Mouse (Mus musculus) kidney, postnatal 14 days (tissue): Measurements from ENCODE around the gene Gapt.
A peak's percentile ranks its signal among the peaks of the same experiment; 100 is the strongest.
"Not testable (repeated sequence)": the region's sequence is repeated elsewhere in the genome, so short reads cannot be mapped to it uniquely, and the experiment has no call there.

Experiments used
- DNase-seq: peaks from one replicate; pipeline ENCODE4 v3.0.0; 2022; ENCODE audit warnings: mixed read lengths

Gapt gene

GRCm38 (mm10) chr13:110356941-110357340 lies at the start of gene Gapt:
TSS of gene Gapt (minus strand) at chr13:110357199.
- DNase-seq: no peak

GRCm38 (mm10) chr13:110406152-110406551 lies 49.2 kb upstream of the Gapt start:
- peak; percentile 60 for DNase-seq

GRCm38 (mm10) chr13:110404686-110405085 lies 47.7 kb upstream of the Gapt start:
- not testable (repeated sequence) for DNase-seq

GRCm38 (mm10) chr13:110404059-110404458 lies 47.1 kb upstream of the Gapt start:
- no peak for DNase-seq

- DNase-seq: no peak
Observed at GRCm38 (mm10) chr13:110401877-110402276, 44.9 kb upstream of the Gapt start.

GRCm38 (mm10) chr13:110401443-110401842 lies 44.4 kb upstream of the Gapt start:
- no peak for DNase-seq

GRCm38 (mm10) chr13:110398513-110399270 lies 41.7 kb upstream of the Gapt start:
- peak; percentile 32 for DNase-seq

- DNase-seq: no peak
Observed at GRCm38 (mm10) chr13:110397750-110398149, 40.8 kb upstream of the Gapt start.

- DNase-seq: peak; percentile 21
Observed at GRCm38 (mm10) chr13:110395916-110396685, 39.1 kb upstream of the Gapt start.

GRCm38 (mm10) chr13:110395179-110395794 lies 38.3 kb upstream of the Gapt start:
- no peak for DNase-seq

- DNase-seq: peak; percentile 96
Observed at GRCm38 (mm10) chr13:110394291-110395178, 37.5 kb upstream of the Gapt start, which contains the start of gene Plk2. TSS of gene Plk2 (plus strand) at chr13:110395046.

GRCm38 (mm10) chr13:110392631-110393030 lies 35.6 kb upstream of the Gapt start:
- peak; percentile 25 for DNase-seq

- DNase-seq: peak; percentile 80
Observed at GRCm38 (mm10) chr13:110392210-110392609, 35.2 kb upstream of the Gapt start.

- no peak for DNase-seq
Observed at GRCm38 (mm10) chr13:110384514-110384913, 27.5 kb upstream of the Gapt start.

- peak; percentile 35 for DNase-seq
Observed at GRCm38 (mm10) chr13:110382447-110382901, 25.5 kb upstream of the Gapt start.

GRCm38 (mm10) chr13:110369673-110370072 lies 12.7 kb upstream of the Gapt start:
- no peak for DNase-seq

- DNase-seq: peak; percentile 29
Observed at GRCm38 (mm10) chr13:110368556-110369040, 11.6 kb upstream of the Gapt start.

- no peak for DNase-seq
Observed at GRCm38 (mm10) chr13:110367961-110368555, 11.1 kb upstream of the Gapt start.

- DNase-seq: no peak
Observed at GRCm38 (mm10) chr13:110366477-110366876, 9.5 kb upstream of the Gapt start.

GRCm38 (mm10) chr13:110363722-110364121 lies 6.7 kb upstream of the Gapt start:
- DNase-seq: no peak

GRCm38 (mm10) chr13:110351051-110351450 lies 5.9 kb downstream of the Gapt start:
- no peak for DNase-seq

- no peak for DNase-seq
Observed at GRCm38 (mm10) chr13:110346707-110347106, 10.3 kb downstream of the Gapt start.
